Mouse (Mus musculus) cerebellum, adult 11 months (tissue): ENCODE measurements around the gene Crybb3.

Experiments used
- DNase-seq: peaks from one replicate; pipeline ENCODE4 v3.0.0; 2022

Gene Crybb3

DNA sequence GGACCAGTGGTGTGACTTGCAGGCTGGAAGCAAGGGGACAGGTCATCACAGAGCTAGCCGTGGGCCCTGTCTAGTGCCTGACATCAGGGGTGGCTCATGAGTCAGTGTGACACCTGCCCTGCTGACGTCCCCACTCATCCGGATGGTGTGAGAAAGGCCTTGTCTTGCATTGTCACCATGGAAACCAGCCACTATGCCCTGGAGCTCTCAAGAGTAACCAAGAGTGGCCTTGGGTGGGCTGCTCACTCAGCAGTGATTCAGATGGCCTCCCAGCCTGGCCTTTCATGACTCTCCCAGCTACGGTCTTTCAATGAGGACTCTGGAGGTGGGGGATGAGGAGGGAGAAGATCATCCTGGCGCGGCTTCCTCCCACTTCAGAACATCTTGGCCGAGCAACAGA is 21.1 kb upstream of the Crybb3 start:
- no peak for DNase-seq

DNA sequence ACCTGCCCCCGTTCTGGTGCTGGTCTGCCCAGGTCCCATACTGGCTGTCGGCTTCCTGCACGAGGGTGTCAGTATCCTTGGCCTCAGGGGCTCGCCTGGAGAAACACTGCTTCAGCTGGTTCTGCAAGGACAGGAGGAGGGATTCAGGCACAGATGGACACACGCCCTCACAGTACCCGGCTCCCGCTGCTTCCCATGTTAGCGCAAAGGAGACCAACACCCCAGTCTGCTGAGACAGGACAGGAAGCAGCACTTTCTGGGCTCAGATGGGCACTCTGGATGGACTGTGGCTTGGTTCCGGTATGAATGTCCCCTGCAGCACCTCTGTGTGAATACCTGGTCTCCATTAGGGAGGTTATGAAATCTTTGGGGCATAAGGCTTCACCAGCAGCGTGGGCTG is 20.1 kb upstream of the Crybb3 start:
- DNase-seq, result no peak

DNA sequence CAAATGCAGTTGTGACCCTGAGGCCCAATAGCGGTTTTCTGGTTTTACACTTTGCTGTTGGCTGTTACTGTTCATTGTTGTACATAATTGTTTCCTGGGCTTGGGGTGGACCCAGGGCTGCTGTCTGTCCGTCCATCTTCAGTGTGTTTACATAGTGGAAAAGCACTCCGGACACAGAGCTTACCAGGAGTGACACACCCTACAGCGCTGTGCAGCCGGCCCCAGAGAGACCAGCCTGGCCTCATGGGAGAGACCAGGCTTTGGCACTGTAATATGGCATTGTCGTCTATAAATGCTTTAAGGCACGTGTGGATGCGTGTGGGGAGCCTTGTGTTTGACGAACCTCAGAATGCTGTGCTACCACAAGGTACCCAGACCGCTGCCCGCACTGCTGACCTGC is 19.0 kb upstream of the Crybb3 start:
- DNase-seq, result no peak

DNA sequence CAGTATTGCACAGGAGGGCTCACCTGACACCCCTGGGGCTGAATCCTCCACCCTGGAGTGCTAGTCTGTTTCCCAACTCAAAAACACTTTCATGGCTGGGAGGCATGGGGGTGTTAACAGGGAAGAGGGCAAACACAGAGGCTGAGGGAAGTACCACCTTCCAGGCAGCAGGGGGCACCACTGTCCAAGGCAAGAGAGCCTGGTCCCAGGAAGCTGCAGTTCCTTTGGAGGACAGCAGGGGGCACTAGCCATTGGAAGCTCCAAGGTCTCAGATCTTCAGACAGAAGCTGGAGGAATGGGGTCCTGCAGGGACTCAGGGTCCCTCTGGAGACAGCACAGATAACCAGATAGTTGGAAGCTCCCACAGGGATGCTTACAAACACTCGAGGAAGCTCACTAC is 18.2 kb upstream of the Crybb3 start:
- peak; percentile 79 for DNase-seq

DNA sequence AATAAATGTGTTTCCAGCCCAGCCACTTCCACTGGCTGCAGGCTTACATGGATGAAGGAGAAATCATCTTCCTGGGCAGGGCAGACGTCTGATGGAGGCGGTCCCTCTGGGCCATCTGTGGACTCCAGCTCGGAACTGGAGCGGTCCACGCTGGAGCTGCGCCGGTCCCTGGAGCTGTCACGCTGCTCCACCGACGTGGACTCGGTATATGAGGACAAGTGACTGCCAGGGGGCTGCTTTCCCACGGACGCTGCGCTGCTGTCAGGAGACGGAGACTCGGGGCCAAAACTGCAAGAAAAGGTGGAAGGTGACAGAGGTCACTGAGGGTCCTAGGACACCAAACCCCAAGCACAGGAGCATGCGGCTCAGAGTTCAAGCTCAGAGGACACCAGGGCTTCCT is 16.2 kb upstream of the Crybb3 start:
- DNase-seq, result no peak

DNA sequence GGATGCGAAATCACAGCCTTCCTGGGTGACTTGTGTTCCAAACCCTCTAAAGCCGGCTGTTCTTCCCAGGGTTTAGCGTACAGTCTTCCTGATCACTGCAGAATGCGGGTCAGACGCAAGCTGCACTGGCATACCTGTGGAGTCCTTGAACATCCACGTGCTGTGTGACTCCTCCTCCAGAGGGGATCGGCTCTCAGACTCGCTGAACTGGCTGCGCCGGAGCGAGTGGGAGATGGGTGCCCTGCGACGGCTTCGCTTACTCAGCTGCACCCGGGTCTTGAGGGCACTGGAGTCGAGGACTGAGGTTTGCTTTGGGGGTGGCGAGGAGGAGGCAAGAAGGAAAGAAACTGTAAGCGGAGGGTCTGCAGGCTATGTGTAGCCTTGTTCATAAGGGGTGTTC is 14.1 kb upstream of the Crybb3 start:
- no peak for DNase-seq

DNA sequence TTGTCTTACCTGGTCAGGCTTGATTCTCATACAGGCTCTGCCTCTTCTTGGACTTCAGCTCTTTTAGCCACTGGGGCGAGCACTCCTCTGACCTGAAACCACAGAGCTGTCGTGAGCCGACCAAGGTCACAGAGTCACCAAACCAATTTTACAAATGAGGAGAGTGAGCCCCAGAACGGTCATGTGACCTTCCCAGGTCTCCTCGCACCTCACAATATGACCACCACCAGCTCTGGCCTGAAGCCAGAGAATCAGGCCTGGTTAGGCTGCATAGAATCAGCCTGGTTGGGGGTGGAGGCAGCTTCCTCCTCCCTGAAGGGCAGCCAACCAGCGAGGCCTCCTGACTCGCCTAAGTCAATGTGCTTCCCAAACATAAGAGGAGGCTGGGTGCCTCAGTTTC is 11.0 kb upstream of the Crybb3 start:
- DNase-seq, result no peak

DNA sequence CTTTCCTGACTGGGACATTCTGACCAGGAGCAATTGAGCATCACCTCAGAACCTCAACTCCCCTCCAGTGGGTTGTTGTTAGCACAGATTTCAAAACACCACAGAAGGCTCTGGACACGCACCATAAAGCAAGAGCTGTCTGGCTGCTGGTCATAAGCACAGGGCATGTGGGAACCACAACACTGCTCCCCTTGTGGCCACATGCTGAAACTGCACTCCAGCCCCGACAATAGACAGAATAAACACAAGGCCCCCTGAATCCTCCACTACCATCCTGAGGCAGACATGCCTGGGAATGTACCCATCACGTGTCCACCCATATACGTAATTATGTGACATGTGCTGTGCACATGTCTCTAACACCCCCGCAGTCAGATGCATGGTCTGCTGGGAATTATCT is 9.8 kb upstream of the Crybb3 start:
- no peak for DNase-seq

DNA sequence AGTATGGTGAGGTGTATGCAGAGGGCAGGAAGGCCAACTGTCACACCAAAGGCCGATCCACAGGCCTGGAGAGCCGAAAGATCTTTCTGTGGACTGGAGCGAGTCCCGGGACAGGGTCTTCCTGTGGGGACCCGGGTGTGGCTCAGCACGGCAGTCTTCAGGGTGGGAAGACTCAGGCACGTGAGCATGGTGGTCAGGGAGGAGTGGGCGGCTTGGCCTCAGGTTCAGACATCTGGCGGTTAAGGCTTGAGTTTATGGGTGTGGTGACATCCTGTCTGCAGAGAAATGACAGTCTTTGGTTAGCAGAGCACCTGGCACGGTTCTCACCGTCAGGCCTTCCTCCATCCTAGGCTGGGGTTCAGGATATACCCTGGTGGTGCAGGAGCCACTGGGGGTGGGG is 9.4 kb upstream of the Crybb3 start:
- no peak for DNase-seq

DNA sequence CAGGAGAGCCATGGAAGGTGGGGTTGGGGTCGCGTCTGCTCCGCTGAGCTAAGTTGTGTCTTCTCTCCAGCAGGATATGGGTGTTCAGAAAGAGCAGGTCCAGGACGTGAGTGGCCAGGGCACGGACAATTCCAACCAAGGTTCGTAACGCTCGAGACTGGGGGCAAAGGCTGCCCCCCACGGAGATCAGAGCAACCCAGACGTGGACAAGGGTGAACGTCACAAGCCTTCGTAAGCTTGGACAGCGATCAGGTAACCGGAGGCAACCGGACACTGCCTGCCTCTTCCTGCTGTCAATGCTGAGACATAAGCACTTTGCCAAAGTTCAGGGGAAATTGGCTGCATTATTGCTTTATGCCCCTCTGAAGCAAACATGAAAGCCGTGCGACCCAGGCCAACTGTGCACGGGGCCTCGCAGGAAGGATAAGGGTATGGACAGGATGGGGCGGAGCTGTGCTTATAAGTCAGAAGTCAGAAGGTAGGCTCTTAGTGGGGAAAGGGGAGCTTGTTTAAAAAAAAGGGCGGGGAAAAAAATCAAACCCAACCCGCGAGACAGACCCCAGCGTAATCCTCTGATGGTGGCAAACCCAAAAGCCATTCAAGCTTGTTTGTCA is 8.8 kb upstream of the Crybb3 start:
- no peak for DNase-seq

DNA sequence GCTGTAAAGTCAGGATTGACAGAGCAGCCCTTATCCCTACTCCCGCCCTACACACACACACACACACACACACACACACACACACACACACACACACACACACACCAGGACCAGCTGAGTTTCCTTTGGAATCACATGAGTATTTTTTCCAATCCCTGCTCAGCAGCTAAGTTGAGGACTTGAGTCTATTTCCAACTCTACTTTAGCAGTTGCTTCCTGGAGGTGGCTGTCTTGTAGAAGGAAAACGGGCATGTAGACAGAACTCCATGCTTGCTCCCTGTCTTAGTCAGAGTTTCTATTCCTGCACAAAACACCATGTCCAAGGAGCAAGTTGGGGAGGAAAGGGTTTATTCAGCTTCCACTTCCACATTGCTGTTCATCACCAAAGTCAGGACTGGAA is 6.1 kb upstream of the Crybb3 start:
- DNase-seq, result no peak

DNA sequence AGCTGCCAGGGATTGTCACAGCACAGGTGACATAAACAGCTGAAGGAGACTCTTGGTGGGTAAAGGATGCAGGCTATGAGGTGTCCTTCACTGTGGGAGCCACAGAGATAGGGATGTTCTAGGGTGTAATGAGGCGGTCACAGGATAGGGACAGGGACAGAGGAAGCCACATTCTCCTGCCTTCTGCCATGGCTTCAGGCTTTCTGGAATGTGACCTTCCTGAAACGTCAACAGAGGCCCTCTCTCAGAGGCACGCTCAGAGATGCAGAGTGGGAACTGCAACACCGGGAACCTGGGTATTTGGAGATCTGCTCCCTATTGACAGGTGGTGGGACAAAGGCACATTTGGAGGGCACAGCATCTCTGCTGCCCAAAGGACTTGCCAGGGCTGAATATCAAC is 5.6 kb upstream of the Crybb3 start:
- DNase-seq, result no peak

DNA sequence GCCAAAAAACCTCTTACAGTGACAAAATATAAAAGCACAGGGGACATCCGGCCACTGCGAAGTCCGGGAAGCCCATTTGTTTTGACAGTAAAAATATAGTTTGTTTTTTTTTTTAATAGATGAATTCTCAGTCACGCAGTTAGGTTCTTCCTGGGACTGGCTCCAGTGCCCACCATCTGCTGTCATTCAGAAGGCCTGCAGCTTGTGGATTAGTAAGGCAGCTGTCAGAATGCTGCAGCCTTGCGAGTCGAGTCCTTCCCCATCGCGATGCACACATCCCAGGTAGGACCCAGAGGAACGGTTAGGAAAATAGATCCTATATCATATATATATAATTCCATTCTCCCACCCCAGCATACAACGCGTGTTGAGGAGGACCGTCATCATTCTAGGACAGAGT is 5.1 kb upstream of the Crybb3 start:
- DNase-seq, result peak; percentile 47

DNA sequence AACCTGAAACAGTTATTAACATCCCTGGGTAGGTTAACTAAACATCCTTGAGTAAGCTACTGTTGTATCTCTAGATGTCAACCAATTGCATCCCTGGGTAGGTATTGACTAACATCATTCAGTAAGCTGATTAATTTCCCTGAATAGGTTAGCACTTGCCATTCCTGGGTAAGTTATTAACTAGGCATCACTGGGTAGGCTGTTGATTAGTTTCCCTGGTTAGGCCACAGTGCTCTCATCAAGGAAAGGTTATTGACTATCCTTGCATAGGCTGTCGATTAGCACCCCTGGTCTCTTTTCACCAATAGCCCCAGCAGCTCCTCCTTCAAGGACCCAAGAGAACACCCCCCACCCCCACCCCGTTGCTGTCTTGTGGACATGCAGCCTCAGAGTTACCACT is 4.5 kb upstream of the Crybb3 start:
- no peak for DNase-seq

DNA sequence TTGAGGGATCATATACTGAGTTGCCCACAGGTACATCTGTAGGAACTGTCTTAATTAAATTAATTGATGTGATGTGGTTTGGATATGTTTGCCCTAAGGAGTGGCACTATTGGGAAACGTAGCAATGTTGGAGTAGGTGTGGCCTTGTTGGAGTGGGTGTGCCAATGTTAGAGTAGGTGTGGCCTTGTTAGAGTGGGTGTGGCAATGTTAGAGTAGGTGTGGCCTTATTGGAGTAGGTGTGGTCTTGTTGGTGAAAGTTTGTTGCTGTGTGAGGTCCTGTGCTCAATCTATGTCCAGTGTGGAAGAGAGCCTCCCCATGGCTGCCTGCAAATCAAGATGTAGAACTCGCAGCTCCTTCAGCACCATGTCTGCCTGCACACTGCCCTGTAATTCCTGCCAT is 2.9 kb upstream of the Crybb3 start:
- no peak for DNase-seq

DNA sequence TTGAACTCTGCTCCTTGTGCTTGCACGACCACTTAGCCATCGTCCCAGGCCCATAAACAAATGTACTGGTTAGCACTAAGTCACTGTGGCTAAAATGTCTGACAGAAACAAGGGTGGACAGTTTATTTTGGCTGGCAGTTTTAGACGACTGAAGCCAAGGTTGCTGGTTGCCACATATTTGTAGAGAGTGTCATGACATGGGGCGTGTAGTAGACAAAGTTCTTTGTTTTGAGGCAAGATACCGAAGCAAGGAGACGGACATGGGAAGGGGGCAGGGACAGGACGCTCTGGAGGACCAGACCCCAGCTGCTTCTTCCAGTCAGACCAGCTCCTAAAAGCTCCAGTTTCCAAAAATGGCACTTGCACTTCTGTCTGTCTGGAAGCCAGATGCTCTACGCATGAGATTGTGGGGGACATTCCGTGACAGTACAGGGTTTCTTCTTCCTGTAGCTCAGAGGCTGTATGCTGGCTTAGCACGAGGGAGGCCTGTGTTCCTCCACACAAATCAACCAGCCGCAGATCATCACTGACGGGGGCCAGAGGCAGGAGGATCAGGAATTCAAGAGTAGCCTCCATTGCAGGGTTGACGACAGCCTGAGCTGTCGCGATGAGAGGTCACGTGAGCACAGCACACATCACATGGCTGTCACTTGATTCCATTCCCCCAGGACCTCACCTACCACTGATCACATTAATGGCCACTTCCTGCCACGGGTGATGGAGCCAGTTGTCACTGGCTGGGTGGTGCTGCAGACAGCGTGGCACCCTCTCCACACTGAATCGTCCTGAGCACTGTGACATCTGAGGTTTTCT is 1.2 kb upstream of the Crybb3 start:
- no peak for DNase-seq

DNA sequence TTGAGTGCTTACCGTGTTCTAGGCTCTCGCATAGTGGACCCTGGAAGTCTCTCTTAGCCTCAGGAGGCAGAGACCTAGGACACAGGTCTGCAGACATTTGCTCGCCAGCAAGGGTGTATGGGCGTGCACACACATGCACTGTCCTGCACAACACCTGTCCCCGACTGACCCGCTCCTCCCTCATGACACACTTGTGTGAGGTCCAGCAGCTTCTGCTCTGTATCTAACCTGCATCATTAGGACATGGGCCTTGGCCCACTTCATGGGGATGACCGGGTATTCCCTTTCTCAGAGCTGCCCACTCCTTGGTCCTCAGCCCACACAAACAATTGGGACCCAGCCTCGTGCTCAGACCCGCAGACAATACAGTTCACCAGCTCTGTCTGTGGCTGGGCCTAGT is 364 bp downstream of the Crybb3 start:
- DNase-seq, result no peak

DNA sequence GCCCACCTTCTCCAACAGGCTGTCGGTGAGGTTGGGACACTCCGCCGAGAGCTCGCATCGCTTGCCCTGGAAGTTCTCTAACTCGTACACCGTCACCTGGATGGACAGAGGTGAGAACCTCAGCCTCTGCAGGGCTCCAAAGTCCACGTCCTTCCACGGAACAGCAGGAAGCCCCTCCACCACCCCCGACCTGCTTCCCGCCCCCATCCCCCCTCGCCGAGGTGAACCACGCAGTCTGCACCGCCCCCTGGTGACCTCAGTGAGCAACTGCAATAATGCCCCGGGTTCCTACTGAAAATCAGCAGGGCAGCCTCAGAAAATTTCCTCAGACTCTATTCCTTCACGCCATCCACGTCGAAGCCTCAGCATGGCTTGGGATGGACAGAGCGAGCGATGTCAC is 1.6 kb downstream of the Crybb3 start:
- no peak for DNase-seq

DNA sequence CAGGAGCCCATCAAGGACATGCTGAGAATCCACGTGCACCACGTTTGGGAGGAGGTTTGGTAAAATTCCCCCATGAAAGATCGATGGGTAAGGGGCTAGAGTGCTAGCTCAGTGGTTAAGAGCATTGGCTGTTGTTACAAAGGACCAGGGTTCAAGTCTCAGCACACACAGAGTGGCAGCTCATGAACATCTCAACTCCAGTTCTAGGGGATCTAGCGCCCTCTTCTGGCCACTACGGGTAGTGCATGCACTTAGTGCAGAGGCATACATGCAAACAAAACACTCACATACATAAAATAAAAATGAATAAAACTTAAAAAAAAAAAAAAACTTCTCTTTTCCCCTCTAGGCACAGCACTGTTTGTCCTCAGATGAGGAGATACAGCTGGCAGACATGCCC is 2.7 kb downstream of the Crybb3 start:
- no peak for DNase-seq

DNA sequence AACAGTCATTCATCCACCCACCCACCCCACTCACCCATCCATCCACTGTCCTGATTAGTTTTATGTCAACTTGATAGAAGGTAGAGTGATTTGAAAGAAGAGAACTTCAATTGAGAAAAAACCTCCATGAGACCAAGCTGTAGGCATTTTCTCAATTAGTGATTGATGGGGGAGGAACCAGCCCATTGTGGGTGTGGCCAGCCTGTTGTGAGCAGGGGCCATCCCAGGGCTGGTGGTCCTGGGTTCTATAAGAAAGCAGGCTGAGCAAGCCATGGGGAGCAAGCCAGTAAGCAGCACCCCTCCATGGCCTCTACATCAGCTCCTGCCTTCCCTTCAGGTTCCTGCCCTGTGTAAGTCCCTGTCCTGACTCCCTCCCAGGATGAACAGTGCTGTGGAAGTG is 11.4 kb downstream of the Crybb3 start, which contains the start of gene Crybb2:
Gene Crybb2, minus strand, starts transcription at position 101 of the 400 bp plus-strand sequence.
- no peak for DNase-seq

DNA sequence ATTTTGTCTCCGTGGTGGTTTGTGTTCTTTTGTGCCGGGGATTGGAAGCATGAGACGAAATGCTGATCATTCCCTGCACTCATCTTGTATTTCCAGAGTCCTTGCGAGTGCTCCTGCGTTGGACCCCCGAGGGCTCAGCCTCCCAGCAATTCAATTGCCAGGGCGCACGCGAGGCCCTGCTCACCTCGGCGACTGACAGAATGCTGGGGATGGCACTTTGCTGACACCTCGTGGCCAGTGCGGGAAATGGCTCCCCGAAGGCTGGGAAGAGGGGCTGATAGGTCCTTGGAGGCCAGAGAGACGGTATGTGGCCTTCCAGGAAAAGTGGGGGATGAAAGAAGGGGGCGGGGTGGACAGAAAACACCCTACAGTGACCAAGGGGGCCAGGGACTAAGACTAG is 27.1 kb downstream of the Crybb3 start:
- peak; percentile 84 for DNase-seq

DNA sequence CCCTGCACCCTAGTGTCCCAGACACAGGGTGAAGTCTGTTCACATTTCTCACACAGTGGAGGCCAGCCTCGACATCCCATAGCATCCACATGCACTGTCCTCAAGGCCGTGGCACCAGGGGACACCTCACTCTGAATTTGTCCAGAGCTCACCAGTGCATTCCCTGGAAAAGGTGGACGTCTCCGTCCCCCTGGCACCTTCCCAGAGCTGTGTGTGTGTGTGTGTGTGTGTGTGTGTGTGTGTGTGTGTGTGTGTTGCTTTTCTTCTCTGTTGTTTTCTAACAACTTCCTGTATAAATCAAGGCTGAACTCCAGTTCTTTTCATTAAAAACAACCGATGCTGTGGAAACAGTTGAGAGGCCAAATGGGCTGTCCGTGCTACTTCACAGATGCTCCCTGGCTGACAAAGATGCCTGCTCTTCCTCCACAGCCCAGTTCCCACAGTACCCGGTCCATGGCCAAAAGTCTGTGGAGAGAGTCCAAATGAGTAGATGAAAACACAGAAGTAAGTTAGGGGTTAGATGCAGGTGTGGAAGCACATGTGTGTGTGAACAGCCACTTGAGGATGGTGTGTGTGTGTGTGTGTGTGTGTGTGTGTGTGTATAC is 30.7 kb downstream of the Crybb3 start:
- DNase-seq, result no peak

DNA sequence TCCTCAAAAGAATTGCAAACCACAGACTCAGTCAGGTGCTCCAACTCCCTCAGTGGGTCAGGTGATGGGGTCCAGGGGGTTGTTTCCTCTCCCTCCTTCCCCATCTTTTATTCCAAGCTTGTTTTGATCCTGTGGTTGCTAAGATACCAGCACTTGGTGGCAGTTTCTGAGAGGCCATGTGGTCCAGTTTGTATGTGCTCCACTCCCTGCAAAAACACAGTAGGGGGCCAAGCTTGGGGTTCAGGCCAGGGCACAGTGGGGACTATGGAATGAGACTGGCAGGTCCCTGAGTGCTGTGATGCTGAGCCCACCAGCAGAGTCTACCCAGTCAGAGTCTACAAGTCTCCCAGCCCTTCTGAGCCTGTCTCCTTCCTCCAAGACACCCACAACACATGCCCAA is 31.5 kb downstream of the Crybb3 start:
- DNase-seq, result no peak

DNA sequence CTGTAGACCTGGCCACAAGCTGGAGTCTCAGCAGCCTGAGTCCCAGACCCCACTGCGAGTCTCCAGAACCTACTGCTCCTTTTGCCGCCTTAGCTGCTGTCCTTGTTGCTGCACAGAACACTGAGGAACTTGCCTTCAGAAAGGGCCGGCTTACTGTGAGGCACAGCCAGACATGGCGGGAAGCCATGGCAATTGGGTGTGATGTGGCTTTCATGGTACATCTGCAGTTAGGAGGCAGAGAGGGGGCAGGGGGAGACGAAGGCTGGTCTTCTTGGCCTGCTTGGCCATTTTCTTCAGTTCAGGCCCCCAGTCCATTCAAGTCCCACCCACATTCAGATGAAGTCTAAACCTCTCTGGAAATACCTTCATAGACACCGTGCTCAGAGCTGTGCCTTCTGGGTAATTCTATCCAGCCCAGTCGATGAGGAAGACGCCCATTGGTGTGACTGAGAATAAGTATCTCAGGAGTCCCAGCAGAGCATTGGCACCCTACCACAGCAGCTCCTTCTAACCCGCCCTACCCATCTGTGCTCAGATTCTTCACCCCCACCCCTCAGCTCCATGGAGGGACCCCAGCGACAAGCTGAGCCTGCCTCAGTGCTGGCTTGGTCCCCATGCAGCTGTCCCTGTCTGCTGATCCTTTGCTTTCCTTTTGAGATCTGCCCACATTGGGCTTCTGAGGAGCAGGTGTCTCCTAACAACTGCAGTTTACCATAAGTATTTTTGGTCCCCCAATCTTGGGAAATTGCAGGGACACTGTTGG is 35.7 kb downstream of the Crybb3 start:
- DNase-seq, result no peak
